Mouse (Mus musculus): ENCODE results near the gene Pax2. TPM values are rescaled to one million over a fixed set of nuclear protein-coding genes. Genes with fewer than 3 reads are reported as not detected.

The Pax2 gene
- polyA plus RNA-seq, 1 experiment from 2014 or later: 29.6 TPM

GRCm38 (mm10) chr19:44812666-44813429, 57.0 kb downstream of the Pax2 start:
- no peaks in the 10 kb centered on the region for H3K9me3 ChIP-seq (replicated peaks; ENCODE audit: low read length)
- no peaks in the 10 kb centered on the region for H3K4me1 ChIP-seq (replicated peaks; ENCODE audit: insufficient read depth, low read length)
- H3K9ac ChIP-seq (ENCODE audit: low read depth, low read length): no peak overlapping the region
- peak; percentile 48 for ATAC-seq (replicated peaks; ENCODE audit: low FRiP score, low read depth)
- 0 out of 2 replicates have a peak, but pooled peaks have one; percentile 13 for TF ChIP-seq CTCF (IDR thresholded peaks at IDR 0.05; ENCODE audit: low read depth)
- no peaks in the 10 kb centered on the region for H3K27me3 ChIP-seq (ENCODE audit: insufficient read depth, low read length)
- H3K4me3 ChIP-seq (replicated peaks; ENCODE audit: low read depth, low read length): no peak overlapping the region
- DNase-seq (ENCODE audit: low spot score): no peak
- peaks cover 4% of the 10 kb centered on the region for H3K36me3 ChIP-seq (ENCODE audit: insufficient read depth, low read length)
- WGBS: 40% methylated on average over 13 of the region's 13 CpGs
- H3K27ac ChIP-seq: no peak overlapping the region
- H3K4me2 ChIP-seq (ENCODE audit: low read length): no peak overlapping the region

- Histone ChIP-seq H3K27me3 (ENCODE audit: insufficient read depth, low read length) (no peaks in the 10 kb centered on the region), H3K4me3 (replicated peaks; ENCODE audit: low read depth, low read length) (no peak overlapping the region), H3K4me1 (replicated peaks; ENCODE audit: insufficient read depth, low read length) (no peaks in the 10 kb centered on the region), H3K9me3 (replicated peaks; ENCODE audit: low read length) (no peaks in the 10 kb centered on the region), H3K4me2 (ENCODE audit: low read length) (no peak overlapping the region), H3K9ac (ENCODE audit: low read depth, low read length) (no peak overlapping the region), H3K27ac (no peak overlapping the region), H3K36me3 (ENCODE audit: insufficient read depth, low read length) (peaks cover 14% of the 10 kb centered on the region)
- 67% methylated on average over 3 of the region's 3 CpGs for WGBS
- ATAC-seq (replicated peaks; ENCODE audit: low FRiP score, low read depth): no peak
- no peak for TF ChIP-seq CTCF (IDR thresholded peaks at IDR 0.05; ENCODE audit: low read depth)
- DNase-seq (ENCODE audit: low spot score): no peak
These were observed 59.3 kb downstream of the Pax2 start for GRCm38 (mm10) chr19:44815111-44815510.

GRCm38 (mm10) chr19:44817403-44818128, 61.7 kb downstream of the Pax2 start:
- Histone ChIP-seq H3K27me3 (ENCODE audit: insufficient read depth, low read length) (no peaks in the 10 kb centered on the region), H3K4me2 (ENCODE audit: low read length) (no peak overlapping the region), H3K9ac (ENCODE audit: low read depth, low read length) (no peak overlapping the region), H3K27ac (no peak overlapping the region), H3K4me1 (replicated peaks; ENCODE audit: insufficient read depth, low read length) (no peaks in the 10 kb centered on the region), H3K9me3 (replicated peaks; ENCODE audit: low read length) (no peaks in the 10 kb centered on the region), H3K36me3 (ENCODE audit: insufficient read depth, low read length) (peaks cover 17% of the 10 kb centered on the region), H3K4me3 (replicated peaks; ENCODE audit: low read depth, low read length) (no peak overlapping the region)
- no peak for DNase-seq (ENCODE audit: low spot score)
- ATAC-seq (replicated peaks; ENCODE audit: low FRiP score, low read depth): no peak
- no peak for TF ChIP-seq CTCF (IDR thresholded peaks at IDR 0.05; ENCODE audit: low read depth)
- 48% methylated on average over 14 of the region's 14 CpGs for WGBS

GRCm38 (mm10) chr19:44818676-44819075, 62.8 kb downstream of the Pax2 start:
- Histone ChIP-seq H3K4me1 (replicated peaks; ENCODE audit: insufficient read depth, low read length) (no peaks in the 10 kb centered on the region), H3K9ac (ENCODE audit: low read depth, low read length) (no peak overlapping the region), H3K27me3 (ENCODE audit: insufficient read depth, low read length) (no peaks in the 10 kb centered on the region), H3K36me3 (ENCODE audit: insufficient read depth, low read length) (peaks cover 17% of the 10 kb centered on the region), H3K9me3 (replicated peaks; ENCODE audit: low read length) (no peaks in the 10 kb centered on the region), H3K4me2 (ENCODE audit: low read length) (no peak overlapping the region), H3K4me3 (replicated peaks; ENCODE audit: low read depth, low read length) (no peak overlapping the region), H3K27ac (no peak overlapping the region)
- ATAC-seq (replicated peaks; ENCODE audit: low FRiP score, low read depth) (no peak), DNase-seq (ENCODE audit: low spot score) (no peak)
- no peak for TF ChIP-seq CTCF (IDR thresholded peaks at IDR 0.05; ENCODE audit: low read depth)
- 76% methylated on average over 6 of the region's 6 CpGs for WGBS

- ATAC-seq (replicated peaks; ENCODE audit: low FRiP score, low read depth): no peak
- Histone ChIP-seq H3K4me1 (replicated peaks; ENCODE audit: insufficient read depth, low read length) (no peaks in the 10 kb centered on the region), H3K9ac (ENCODE audit: low read depth, low read length) (no peak overlapping the region), H3K27me3 (ENCODE audit: insufficient read depth, low read length) (no peaks in the 10 kb centered on the region), H3K4me3 (replicated peaks; ENCODE audit: low read depth, low read length) (no peak overlapping the region), H3K9me3 (replicated peaks; ENCODE audit: low read length) (no peaks in the 10 kb centered on the region), H3K4me2 (ENCODE audit: low read length) (no peak overlapping the region), H3K36me3 (ENCODE audit: insufficient read depth, low read length) (peaks cover 23% of the 10 kb centered on the region), H3K27ac (no peak overlapping the region)
- TF ChIP-seq CTCF (IDR thresholded peaks at IDR 0.05; ENCODE audit: low read depth): no peak
- 20% methylated on average over 3 of the region's 3 CpGs for WGBS
- DNase-seq (ENCODE audit: low spot score): no peak
These were observed 65.7 kb downstream of the Pax2 start for GRCm38 (mm10) chr19:44821581-44821980.

- Histone ChIP-seq H3K27me3 (ENCODE audit: insufficient read depth, low read length) (no peaks in the 10 kb centered on the region), H3K4me2 (ENCODE audit: low read length) (no peak overlapping the region), H3K9me3 (replicated peaks; ENCODE audit: low read length) (no peaks in the 10 kb centered on the region), H3K4me1 (replicated peaks; ENCODE audit: insufficient read depth, low read length) (no peaks in the 10 kb centered on the region), H3K4me3 (replicated peaks; ENCODE audit: low read depth, low read length) (no peak overlapping the region), H3K27ac (no peak overlapping the region), H3K36me3 (ENCODE audit: insufficient read depth, low read length) (peaks cover 19% of the 10 kb centered on the region; the same call in 1 of the 2 replicates), H3K9ac (ENCODE audit: low read depth, low read length) (no peak overlapping the region)
- peak; percentile 40 for TF ChIP-seq CTCF (IDR thresholded peaks at IDR 0.05; ENCODE audit: low read depth)
- WGBS: 56% methylated on average over 5 of the region's 5 CpGs
- no peak for ATAC-seq (replicated peaks; ENCODE audit: low FRiP score, low read depth)
- no peak for DNase-seq (ENCODE audit: low spot score)
These were observed 66.5 kb downstream of the Pax2 start for GRCm38 (mm10) chr19:44822295-44822694.
